Mouse (Mus musculus): ENCODE data around the gene Pih1d3. TPM values are rescaled to one million over a fixed set of nuclear protein-coding genes. Genes with fewer than 3 reads are reported as not detected.

Pih1d3 gene
- not detected in 2 replicates for polyA plus RNA-seq (2012; rRNA removed)

DNA sequence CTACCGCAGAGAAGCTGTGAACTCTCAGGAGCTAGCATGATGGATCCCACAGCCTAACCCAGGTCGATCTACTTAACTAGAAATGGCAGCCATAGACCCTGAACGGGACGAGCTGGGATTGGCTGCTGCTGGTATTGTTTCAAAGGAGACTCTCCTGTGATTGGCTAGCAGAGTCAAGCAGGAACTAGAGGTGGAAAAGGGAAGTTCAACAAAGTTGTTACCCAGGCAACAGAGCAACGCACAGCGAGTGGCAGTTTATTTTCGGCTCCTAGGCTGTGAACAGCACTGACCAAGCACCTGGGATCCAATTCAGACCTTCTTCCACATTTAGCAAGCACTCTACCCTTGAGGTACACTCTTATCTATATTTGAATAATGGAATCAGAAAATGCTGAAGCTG is at the start of gene Pih1d3, which contains the start of gene 4931428L18Rik:
Gene Pih1d3, plus strand, starts transcription at position 275 of the 400 bp plus-strand sequence.
Gene 4931428L18Rik, minus strand, starts transcription at position 121 of the 400 bp plus-strand sequence.

DNA sequence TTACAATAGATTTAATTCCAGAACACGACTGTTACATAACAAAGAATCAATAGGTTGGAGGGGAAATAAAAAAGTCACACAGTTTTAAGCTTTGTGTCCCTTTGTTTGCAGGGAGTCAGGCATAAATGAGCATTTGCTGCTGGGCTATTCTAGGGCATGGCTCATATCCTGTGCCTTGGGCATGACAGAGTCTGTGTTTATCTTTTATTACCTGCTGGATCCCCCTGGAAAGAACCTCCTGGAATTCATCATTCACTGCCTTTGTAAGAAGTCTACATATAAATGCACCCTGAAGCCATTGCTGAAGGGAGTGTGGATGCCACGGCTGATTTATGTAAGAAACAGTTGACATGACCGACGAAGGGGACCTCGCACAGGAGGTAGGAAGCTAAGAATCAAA is 46.5 kb upstream of the Pih1d3 start, which contains the start of gene Lgsn:
Gene Lgsn, plus strand, starts transcription at position 301 of the 400 bp plus-strand sequence.

Other genes with a start within 250 kb of the Pih1d3 start
- gene AC153137.1, start 244.9 kb upstream of the Pih1d3 start, polyA plus RNA-seq (2012; rRNA removed): not detected in 2 replicates
- gene Lgsn, start 46.4 kb upstream of the Pih1d3 start, polyA plus RNA-seq (2012; rRNA removed): 0.08 TPM in 1 of 2 replicates, not detected in the other
- gene 4931428L18Rik, start 154 bp upstream of the Pih1d3 start, polyA plus RNA-seq (2012; rRNA removed): not detected in 2 replicates